Mouse (Mus musculus) B cell, adult 67 days (primary cell): Measurements from ENCODE around the gene Akt3. TPM values are rescaled to one million over a fixed set of nuclear protein-coding genes. Genes with fewer than 3 reads are reported as not detected.

Source experiments
- total RNA-seq, 2 experiments: library from RNA; stranded (reverse); gene quantifications; 4 replicates each; pipeline ENCODE4 v1.2.4; 2023

The Akt3 gene
- total RNA-seq: 10 to 100 TPM; 77.9 to 82.2 TPM

DNA sequence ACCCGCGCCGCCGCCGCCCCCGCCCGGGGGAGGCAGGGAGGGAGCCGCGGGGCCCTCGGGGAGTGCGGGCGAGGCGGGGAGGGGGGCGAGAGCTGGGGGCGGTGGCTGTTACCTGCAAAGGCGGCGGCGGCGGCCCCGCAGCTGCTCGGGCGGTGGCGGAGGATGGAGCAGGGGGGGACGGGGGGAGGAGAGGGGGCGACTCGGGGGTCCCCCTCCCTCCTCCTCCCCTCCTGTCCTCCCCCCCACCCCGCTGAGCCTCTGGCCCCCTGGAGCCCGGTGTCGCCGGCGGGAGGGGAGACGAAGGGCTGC, at the start of gene Akt3:
Gene Akt3 (minus strand): TSS at position 170 of the 309 bp plus-strand sequence.

Other genes with a start within 250 kb of the Akt3 start
- gene Zbtb18, start 184.1 kb upstream of the Akt3 start, total RNA-seq: 100 to 1,000 TPM; 148 to 174 TPM